Mouse (Mus musculus): Measurements from ENCODE around the gene Tpsb2. TPM values are rescaled to one million over a fixed set of nuclear protein-coding genes. Genes with fewer than 3 reads are reported as not detected.

Tpsb2 gene
- polyA plus RNA-seq, 1 experiment from 2014 or later: not detected

DNA sequence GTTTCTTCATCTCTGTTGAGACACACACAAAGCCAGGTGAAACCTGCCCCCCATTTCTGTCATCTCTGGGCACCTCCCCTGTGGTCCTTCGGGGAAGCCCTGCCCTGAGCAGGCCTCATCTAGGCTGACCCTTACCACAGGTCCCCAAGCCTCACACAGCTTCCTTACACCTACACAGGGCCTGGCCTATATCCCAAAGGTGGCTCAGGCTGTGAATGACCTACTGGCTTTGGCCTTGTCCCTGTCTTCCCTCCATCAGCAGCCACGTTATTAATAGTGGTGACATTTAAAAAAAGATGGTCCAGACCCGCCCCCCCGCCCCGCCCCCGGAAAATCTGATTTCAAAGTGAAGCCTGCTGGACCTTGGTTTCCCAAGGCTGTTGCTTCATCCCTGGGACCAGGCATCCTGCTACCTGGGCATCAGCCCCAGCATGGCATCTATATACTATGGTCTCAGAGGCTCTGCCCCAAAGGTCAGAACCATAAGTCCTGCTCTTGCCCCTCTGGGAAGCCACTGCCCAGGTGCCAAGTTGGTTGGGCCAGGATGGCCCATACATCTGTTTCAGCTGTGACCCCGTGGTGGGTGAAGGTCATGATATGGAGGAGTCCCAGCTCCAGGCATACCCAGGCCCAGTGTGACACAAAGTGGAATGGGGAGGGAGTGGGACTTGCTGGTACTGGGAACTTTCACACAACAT lies 42.3 kb downstream of the Tpsb2 start:
- no peak overlapping the region for H3K27ac ChIP-seq
- ATAC-seq: no peak
- H3K36me3 ChIP-seq (ENCODE audit: poor library complexity, severe bottlenecking): no peaks in the 10 kb centered on the region
- no peak overlapping the region for H3K4me3 ChIP-seq
- no peaks in the 10 kb centered on the region for H3K9me3 ChIP-seq (replicated peaks)
- H3K4me2 ChIP-seq: no peak overlapping the region
- H3K9ac ChIP-seq: no peak overlapping the region
- H3K27me3 ChIP-seq: peaks cover 59% of the 10 kb centered on the region
- H3K4me1 ChIP-seq: peaks cover 77% of the 10 kb centered on the region
- 86% methylated on average over 7 of the region's 7 CpGs for WGBS

DNA sequence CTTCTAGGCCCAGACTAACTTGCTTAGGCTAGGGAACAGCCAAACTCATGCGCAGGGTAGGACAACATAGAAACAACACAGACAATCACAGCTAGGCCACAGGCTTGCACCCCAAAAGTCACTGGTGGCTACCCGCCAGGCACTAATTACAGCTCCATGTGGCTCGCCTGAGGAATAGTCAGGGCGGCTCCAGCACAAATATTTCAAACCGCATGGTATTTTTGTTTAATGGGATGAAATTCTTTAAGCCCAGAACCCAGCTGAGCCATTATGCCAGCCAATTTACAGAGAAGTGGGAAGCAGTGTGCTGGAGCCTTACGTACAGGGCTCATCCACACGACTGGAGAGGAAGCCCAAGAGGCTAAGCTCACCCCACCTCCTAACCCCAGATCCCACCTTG lies 43.5 kb downstream of the Tpsb2 start:
- Histone ChIP-seq H3K9ac (no peak overlapping the region), H3K4me1 (peaks cover 65% of the 10 kb centered on the region)
- no peak for ATAC-seq

DNA sequence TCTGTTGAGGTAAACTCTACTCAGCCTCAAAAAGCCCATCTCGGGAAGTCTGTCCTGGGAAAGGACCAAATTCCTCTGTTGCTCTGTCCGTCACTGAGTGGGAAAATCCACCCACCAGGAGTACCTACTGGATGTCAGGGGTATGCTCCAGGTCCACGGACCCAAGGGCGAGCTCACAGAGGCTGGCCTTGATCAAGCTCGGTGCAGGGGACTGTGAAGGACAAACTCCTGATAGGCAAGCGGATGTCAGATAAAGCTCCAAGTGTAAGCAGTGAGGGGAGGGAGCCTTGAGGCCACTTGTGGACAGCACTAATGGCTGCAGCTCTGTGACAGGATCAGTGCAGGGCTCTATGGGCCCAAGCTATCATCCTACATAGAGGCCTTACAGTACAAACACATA lies 44.1 kb downstream of the Tpsb2 start:
- H3K9ac ChIP-seq: no peak overlapping the region
- 80% methylated on average over 6 of the region's 6 CpGs for WGBS
- H3K27ac ChIP-seq: peak overlapping the region; percentile 14
- no peak overlapping the region for H3K4me2 ChIP-seq
- no peak for ATAC-seq
- no peak overlapping the region for H3K4me3 ChIP-seq
- H3K36me3 ChIP-seq (ENCODE audit: poor library complexity, severe bottlenecking): no peaks in the 10 kb centered on the region
- no peaks in the 10 kb centered on the region for H3K9me3 ChIP-seq (replicated peaks)
- H3K4me1 ChIP-seq: peaks cover 65% of the 10 kb centered on the region
- peaks cover 51% of the 10 kb centered on the region for H3K27me3 ChIP-seq

More for the DNA sequence above, 43.5 kb downstream of the Tpsb2 start:
- no peaks in the 10 kb centered on the region for H3K36me3 ChIP-seq (ENCODE audit: poor library complexity, severe bottlenecking)
- peak overlapping the region; percentile 14 for H3K27ac ChIP-seq
- H3K4me3 ChIP-seq: no peak overlapping the region
- peaks cover 56% of the 10 kb centered on the region for H3K27me3 ChIP-seq
- WGBS: 41% methylated on average over 7 of the region's 7 CpGs
- H3K4me2 ChIP-seq: no peak overlapping the region
- H3K9me3 ChIP-seq (replicated peaks): no peaks in the 10 kb centered on the region

DNA sequence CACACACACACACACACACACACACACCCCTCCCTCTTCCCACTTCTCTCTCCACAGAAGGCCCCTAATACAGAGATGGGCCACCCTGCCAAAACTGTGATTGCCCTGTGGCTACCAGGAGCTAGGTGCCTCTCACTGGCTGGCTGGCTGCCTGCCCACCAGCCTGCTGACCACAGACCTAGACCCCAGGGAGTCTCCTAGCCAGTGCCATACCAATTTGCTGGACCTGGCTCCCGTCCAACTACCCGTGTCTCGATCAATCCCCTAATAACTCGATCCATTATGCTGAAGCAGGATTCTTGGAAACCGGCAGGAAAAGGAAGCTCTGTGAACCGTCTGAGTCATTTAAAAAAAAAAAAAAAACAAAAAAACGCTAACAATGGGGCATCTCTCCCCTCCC lies 44.7 kb downstream of the Tpsb2 start:
- Histone ChIP-seq H3K9ac (no peak overlapping the region), H3K27me3 (peaks cover 51% of the 10 kb centered on the region), H3K4me1 (peaks cover 65% of the 10 kb centered on the region), H3K4me3 (no peak overlapping the region), H3K9me3 (replicated peaks) (no peaks in the 10 kb centered on the region), H3K36me3 (ENCODE audit: poor library complexity, severe bottlenecking) (no peaks in the 10 kb centered on the region), H3K4me2 (no peak overlapping the region), H3K27ac (peak overlapping the region; percentile 14)
- WGBS: 22% methylated on average over 7 of the region's 7 CpGs
- no peak for ATAC-seq

DNA sequence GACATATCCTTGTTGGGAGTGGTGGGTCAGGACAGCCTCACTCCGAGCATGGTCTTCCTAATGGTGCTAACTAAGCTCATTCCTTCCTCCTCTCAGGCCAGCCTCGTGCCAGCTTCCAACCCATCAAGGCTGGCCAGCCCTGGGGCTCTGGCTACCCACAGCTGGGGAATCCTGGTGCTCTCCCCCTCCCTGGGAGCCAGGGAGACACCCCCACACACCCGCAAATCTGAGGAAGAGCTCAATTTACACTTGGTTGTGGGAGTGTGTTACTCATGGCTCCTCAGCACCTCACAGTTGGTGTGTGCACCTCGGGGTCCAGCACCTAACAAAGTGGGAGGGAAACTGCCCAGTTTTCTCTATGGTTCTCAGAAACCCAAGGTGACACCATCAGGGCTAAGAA lies 45.1 kb downstream of the Tpsb2 start:
- Histone ChIP-seq H3K9ac (no peak overlapping the region), H3K4me1 (peaks cover 65% of the 10 kb centered on the region), H3K4me3 (no peak overlapping the region), H3K27me3 (peaks cover 51% of the 10 kb centered on the region), H3K27ac (peak overlapping the region; percentile 14), H3K9me3 (replicated peaks) (no peaks in the 10 kb centered on the region), H3K36me3 (ENCODE audit: poor library complexity, severe bottlenecking) (no peaks in the 10 kb centered on the region), H3K4me2 (no peak overlapping the region)
- WGBS: 73% methylated on average over 4 of the region's 4 CpGs
- no peak for ATAC-seq

DNA sequence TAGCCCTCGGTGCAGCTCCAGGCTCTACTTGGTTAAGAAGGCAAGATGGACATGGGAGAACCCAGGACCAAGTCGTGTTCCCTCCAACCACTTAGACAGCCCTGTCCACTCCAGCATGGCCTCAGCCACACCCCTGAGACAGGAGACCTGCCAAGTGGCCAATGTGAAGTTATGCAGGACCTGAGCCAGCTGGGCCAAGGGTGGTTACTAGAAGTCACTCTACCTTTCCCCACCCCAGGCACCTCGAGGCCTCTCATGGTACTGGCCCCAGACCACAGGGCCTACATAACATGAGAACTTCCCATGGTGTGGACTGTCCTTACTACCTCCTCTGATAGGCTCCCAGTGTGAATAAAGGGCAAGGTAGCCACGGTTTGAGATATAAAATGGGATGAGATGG lies 48.1 kb downstream of the Tpsb2 start:
- Histone ChIP-seq H3K27ac (no peak overlapping the region), H3K4me2 (no peak overlapping the region)

DNA sequence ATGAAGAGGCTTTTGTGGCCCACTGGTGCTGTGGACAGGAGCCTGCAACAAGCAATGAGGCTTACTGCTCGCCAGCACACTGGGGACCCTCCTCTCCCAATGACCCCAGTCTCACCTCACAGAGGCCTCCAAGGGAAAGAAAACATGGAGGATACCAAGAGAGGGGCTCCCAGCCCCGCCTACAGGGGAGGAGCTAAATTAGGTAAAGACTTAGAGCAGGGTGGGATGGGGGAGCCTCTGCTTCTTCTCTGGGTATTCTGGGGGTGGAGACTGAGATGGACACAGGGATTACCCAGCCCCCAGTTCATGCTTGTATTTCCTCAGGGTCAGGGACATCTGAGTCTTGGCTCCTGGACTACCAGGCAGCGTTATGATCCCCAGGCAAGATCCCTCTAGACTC lies 48.8 kb downstream of the Tpsb2 start:
- H3K27ac ChIP-seq: no peak overlapping the region; the same call in 1 of the 2 replicates
- no peak for ATAC-seq

More for the DNA sequence above, 48.1 kb downstream of the Tpsb2 start:
- no peak for ATAC-seq
- Histone ChIP-seq H3K4me3 (no peak overlapping the region), H3K9me3 (replicated peaks) (no peaks in the 10 kb centered on the region), H3K4me1 (peaks cover 68% of the 10 kb centered on the region), H3K36me3 (ENCODE audit: poor library complexity, severe bottlenecking) (no peaks in the 10 kb centered on the region), H3K27me3 (peaks cover 25% of the 10 kb centered on the region), H3K9ac (no peak overlapping the region)
- 78% methylated on average over 4 of the region's 4 CpGs for WGBS

DNA sequence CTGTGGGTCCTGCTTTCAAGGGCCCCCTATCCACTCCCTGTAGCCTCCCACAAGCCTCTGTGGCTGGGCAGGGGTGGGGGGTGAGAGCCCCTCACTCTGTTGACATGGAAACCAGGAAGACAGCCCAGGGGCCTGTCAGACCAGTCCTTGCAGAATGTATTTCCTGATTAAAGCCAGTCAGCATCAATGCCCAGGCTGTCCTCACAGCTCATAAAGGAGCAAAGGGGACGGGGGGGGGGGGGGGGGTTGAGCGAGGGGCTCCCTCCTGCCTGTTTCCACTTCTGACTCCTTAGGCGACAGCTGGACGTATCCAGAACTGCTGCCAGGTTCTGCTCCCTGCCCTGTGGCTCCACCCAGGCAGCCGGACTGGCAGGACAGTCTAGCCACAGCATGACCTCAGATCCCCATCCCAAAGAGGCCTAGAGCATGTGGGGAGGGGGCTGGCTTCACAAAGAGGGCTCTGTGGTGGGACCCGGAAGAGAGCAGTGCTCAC lies 49.4 kb downstream of the Tpsb2 start:
- peak overlapping the region; percentile 19; the same call in 1 of the 2 replicates for H3K4me2 ChIP-seq
- peaks cover 68% of the 10 kb centered on the region for H3K4me1 ChIP-seq
- H3K9ac ChIP-seq: peak overlapping the region; percentile 50; the same call in 1 of the 2 replicates

More for the DNA sequence above, 48.8 kb downstream of the Tpsb2 start:
- Histone ChIP-seq H3K4me2 (no peak overlapping the region), H3K36me3 (ENCODE audit: poor library complexity, severe bottlenecking) (no peaks in the 10 kb centered on the region), H3K9me3 (replicated peaks) (no peaks in the 10 kb centered on the region), H3K4me3 (no peak overlapping the region), H3K9ac (no peak overlapping the region), H3K27me3 (peaks cover 18% of the 10 kb centered on the region), H3K4me1 (peaks cover 68% of the 10 kb centered on the region)
- 36% methylated on average over 3 of the region's 3 CpGs for WGBS

DNA sequence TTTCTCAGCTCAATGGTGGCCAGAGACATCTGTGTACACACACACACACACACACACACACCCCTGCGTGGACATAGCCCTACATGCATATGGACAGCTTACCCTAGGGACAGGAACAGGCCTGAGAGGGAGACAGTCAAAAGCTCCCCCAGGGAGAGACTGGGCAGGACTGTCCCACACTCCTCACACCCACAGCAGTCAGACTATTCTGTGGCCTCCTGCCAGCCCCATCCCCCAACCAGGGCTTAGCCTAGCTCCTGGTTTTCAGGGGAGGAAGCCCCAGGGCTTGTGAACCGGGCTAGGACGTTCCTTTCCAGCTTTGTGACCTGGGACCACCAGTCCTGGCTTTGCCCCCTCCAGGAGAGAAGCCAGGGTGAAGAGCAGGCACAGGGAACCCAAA lies 50.1 kb downstream of the Tpsb2 start:
- peak overlapping the region; percentile 50; the same call in 1 of the 2 replicates for H3K9ac ChIP-seq
- H3K36me3 ChIP-seq (ENCODE audit: poor library complexity, severe bottlenecking): no peaks in the 10 kb centered on the region
- peak overlapping the region; percentile 11; the same call in 1 of the 2 replicates for H3K27ac ChIP-seq
- H3K4me2 ChIP-seq: no peak overlapping the region; the same call in 1 of the 2 replicates
- ATAC-seq: 0 out of 2 replicates have a peak, but pooled peaks have one; percentile 14
- no peak overlapping the region for H3K4me3 ChIP-seq
- 14% methylated on average over 3 of the region's 3 CpGs for WGBS
- H3K4me1 ChIP-seq: peaks cover 66% of the 10 kb centered on the region
- H3K27me3 ChIP-seq: peaks cover 14% of the 10 kb centered on the region
- H3K9me3 ChIP-seq (replicated peaks): no peaks in the 10 kb centered on the region

More for the DNA sequence above, 49.4 kb downstream of the Tpsb2 start:
- Histone ChIP-seq H3K9me3 (replicated peaks) (no peaks in the 10 kb centered on the region), H3K4me3 (no peak overlapping the region), H3K27ac (peak overlapping the region; percentile 11; the same call in 1 of the 2 replicates), H3K27me3 (peaks cover 14% of the 10 kb centered on the region), H3K36me3 (ENCODE audit: poor library complexity, severe bottlenecking) (no peaks in the 10 kb centered on the region)
- ATAC-seq: 0 out of 2 replicates have a peak, but pooled peaks have one; percentile 11
- WGBS: 3% methylated on average over 6 of the region's 6 CpGs

DNA sequence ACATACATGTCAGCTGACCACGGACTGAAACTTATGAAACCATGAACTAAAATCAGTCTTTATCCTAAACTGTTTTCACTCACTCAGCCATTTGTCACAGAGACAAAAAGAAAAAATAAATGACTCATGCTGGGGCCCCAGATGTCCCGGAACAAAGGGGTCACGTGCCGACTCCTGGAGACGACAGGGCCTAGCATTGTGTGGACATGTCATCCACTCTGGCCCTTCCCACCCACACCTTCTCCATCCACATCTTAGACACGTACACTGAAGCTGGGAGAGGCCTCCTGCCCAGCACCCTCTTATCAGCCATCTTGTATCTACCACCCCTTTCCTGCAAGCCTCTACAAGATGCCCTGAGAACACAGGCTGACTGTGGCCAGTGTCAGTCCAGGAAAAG lies 51.9 kb downstream of the Tpsb2 start:
- 72% methylated on average over 6 of the region's 6 CpGs for WGBS
- ATAC-seq: no peak
- H3K4me2 ChIP-seq: no peak overlapping the region
- H3K36me3 ChIP-seq (ENCODE audit: poor library complexity, severe bottlenecking): no peaks in the 10 kb centered on the region
- peaks cover 62% of the 10 kb centered on the region for H3K4me1 ChIP-seq
- no peaks in the 10 kb centered on the region for H3K9me3 ChIP-seq (replicated peaks)
- no peak overlapping the region for H3K4me3 ChIP-seq
- no peak overlapping the region for H3K27ac ChIP-seq
- H3K9ac ChIP-seq: no peak overlapping the region
- H3K27me3 ChIP-seq: peaks cover 9% of the 10 kb centered on the region; the same call in 1 of the 2 replicates

Data from forebrain, embryonic 13.5 days (tissue).